Mouse (Mus musculus) lung, adult 2 months (tissue): ENCODE results near the gene Mfap1b.

ENCODE experiments used
- CTCF ChIP-seq: fragments of 200-500 bp; IDR thresholded peaks from 2 replicates; pipeline ENCODE4 v1.5.1; 2011; ENCODE audit warnings: mild to moderate bottlenecking, low read length, control low read depth; ENCODE audit not compliant: insufficient read depth
- POLR2A ChIP-seq: fragments of 200-500 bp; IDR thresholded peaks from 2 replicates; pipeline ENCODE4 v1.6.1; 2011; ENCODE audit warnings: low read depth, mild to moderate bottlenecking, control low read depth, low read length, borderline replicate concordance; ENCODE audit errors: extremely low read depth

GRCm38 (mm10) chr2:121444178-121444577, 29.7 kb downstream of the Mfap1b start, which contains the start of gene Ell3:
- TF ChIP-seq CTCF (no peak), POLR2A (no peak)
